Mouse (Mus musculus): ENCODE results near the gene Aim2. TPM values are rescaled to one million over a fixed set of nuclear protein-coding genes. Genes with fewer than 3 reads are reported as not detected.

Gene Aim2
- polyA plus RNA-seq, 1 experiment = 62.9 TPM

GRCm38 (mm10) chr1:173363436-173363835, 12.8 kb downstream of the Aim2 start:
- H3K4me1 ChIP-seq (ENCODE audit: control insufficient read depth, insufficient read depth, low read length) = peaks cover 6% of the 10 kb centered on the region; the same call in 1 of the 2 replicates
- no peak overlapping the region for H3K4me3 ChIP-seq (ENCODE audit: insufficient read depth, low read length)
- TF ChIP-seq POLR2A (IDR thresholded peaks at IDR 0.05; ENCODE audit: borderline replicate concordance, low read depth, low read length) = no peak
- TF ChIP-seq CTCF (IDR thresholded peaks at IDR 0.05; ENCODE audit: low read depth, low read length) = no peak
- no peak overlapping the region for H3K27ac ChIP-seq (ENCODE audit: insufficient read depth, low read depth, low read length)

DNA sequence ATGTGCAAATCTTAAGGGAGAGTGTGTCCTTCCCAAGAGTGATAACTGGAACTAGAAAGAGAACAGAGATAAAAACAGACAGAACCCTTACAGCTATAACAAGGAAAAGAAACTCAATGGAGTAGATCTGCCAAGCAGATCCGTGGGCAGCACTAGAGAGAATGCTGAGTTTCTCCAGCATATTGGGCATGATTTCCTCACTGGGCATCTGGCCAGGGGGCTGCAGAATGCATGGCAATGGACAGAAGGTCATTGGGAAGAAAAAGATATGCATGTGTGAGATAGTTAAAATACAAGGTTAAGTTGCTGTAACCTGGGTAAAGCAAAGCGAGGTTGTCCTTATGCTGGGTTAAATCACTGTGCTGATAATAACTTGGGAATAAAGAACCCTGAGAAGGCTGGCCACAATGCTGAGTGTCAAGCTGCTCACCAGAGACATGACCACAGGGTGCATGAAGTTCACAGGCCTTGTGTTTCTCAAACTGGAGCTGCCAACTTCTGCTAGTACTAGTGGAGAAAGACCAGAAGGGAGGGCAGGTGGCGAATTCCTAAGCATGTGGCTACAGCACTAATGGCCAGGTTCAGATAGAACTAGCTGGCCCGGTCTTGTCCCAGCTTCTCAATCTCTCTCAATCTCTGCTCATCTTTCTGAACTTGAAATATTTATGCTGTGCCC, 13.6 kb downstream of the Aim2 start:
- peaks cover 6% of the 10 kb centered on the region; the same call in 1 of the 2 replicates for H3K4me1 ChIP-seq (ENCODE audit: control insufficient read depth, insufficient read depth, low read length)
- TF ChIP-seq CTCF (IDR thresholded peaks at IDR 0.05; ENCODE audit: low read depth, low read length) (no peak), POLR2A (IDR thresholded peaks at IDR 0.05; ENCODE audit: borderline replicate concordance, low read depth, low read length) (no peak)
- H3K4me3 ChIP-seq (ENCODE audit: insufficient read depth, low read length) = no peak overlapping the region
- no peak overlapping the region for H3K27ac ChIP-seq (ENCODE audit: insufficient read depth, low read depth, low read length)

GRCm38 (mm10) chr1:173365970-173366409, 15.3 kb downstream of the Aim2 start:
- H3K4me1 ChIP-seq (ENCODE audit: control insufficient read depth, insufficient read depth, low read length) = peaks cover 6% of the 10 kb centered on the region; the same call in 1 of the 2 replicates
- no peak for TF ChIP-seq POLR2A (IDR thresholded peaks at IDR 0.05; ENCODE audit: borderline replicate concordance, low read depth, low read length)
- no peak for TF ChIP-seq CTCF (IDR thresholded peaks at IDR 0.05; ENCODE audit: low read depth, low read length)
- H3K27ac ChIP-seq (ENCODE audit: insufficient read depth, low read depth, low read length) = no peak overlapping the region
- H3K4me3 ChIP-seq (ENCODE audit: insufficient read depth, low read length) = no peak overlapping the region

GRCm38 (mm10) chr1:173366701-173367355, 16.1 kb downstream of the Aim2 start:
- H3K4me1 ChIP-seq (ENCODE audit: control insufficient read depth, insufficient read depth, low read length) = peaks cover 6% of the 10 kb centered on the region; the same call in 1 of the 2 replicates
- TF ChIP-seq POLR2A (IDR thresholded peaks at IDR 0.05; ENCODE audit: borderline replicate concordance, low read depth, low read length) (no peak), CTCF (IDR thresholded peaks at IDR 0.05; ENCODE audit: low read depth, low read length) (no peak)
- peak overlapping the region; percentile 44 for H3K4me3 ChIP-seq (ENCODE audit: insufficient read depth, low read length)
- H3K27ac ChIP-seq (ENCODE audit: insufficient read depth, low read depth, low read length) = no peak overlapping the region

DNA sequence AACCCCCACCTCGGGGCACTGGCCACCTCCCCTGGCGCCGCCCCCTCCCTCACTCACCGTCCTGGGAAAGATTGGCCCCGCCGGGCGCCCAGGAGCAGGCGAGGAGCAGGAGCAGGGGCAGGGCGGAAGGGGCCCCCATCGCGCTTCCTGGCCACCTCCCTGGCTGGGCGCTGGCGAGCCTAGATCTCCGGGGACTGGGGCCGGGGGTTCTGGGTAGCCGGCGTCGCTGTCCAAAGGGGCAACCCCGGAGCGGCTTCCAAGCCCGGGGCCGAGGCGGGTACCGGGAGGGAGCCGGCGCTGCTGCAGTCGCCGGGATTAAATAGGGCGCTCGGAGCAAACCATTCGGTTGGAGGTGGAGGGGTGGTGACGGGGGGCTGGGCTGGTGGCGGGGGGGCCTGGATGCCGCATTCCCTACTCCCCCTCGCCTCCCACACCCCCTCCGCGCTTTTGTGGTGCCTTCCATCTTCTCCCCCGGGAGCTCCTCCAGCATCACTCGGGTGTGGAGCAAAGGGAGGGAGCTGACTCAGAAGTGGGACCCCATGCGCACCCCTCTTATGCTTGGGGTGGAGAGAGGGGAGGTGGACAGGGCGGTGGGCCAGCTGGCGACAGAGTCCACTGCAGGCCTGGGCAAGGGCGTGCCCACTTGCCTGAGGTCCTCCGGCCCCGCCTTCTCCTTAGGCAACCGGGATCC, 16.8 kb downstream of the Aim2 start, which contains the start of gene Cadm3:
Gene Cadm3, minus strand, starts transcription at position 340 of the 691 bp plus-strand sequence.
- TF ChIP-seq POLR2A (IDR thresholded peaks at IDR 0.05; ENCODE audit: borderline replicate concordance, low read depth, low read length) = no peak
- no peak for TF ChIP-seq CTCF (IDR thresholded peaks at IDR 0.05; ENCODE audit: low read depth, low read length)
- Histone ChIP-seq H3K4me3 (ENCODE audit: insufficient read depth, low read length) (peak within 1 kb of the TSS; percentile 44), H3K4me1 (ENCODE audit: control insufficient read depth, insufficient read depth, low read length) (peaks cover 6% of the 10 kb centered on the region; the same call in 1 of the 2 replicates), H3K27ac (ENCODE audit: insufficient read depth, low read depth, low read length) (no peak within 1 kb of the TSS)

GRCm38 (mm10) chr1:173369611-173370010, 18.9 kb downstream of the Aim2 start:
- H3K4me1 ChIP-seq (ENCODE audit: control insufficient read depth, insufficient read depth, low read length) = peaks cover 6% of the 10 kb centered on the region; the same call in 1 of the 2 replicates
- H3K4me3 ChIP-seq (ENCODE audit: insufficient read depth, low read length) = no peak overlapping the region
- TF ChIP-seq POLR2A (IDR thresholded peaks at IDR 0.05; ENCODE audit: borderline replicate concordance, low read depth, low read length) (no peak), CTCF (IDR thresholded peaks at IDR 0.05; ENCODE audit: low read depth, low read length) (no peak)
- no peak overlapping the region for H3K27ac ChIP-seq (ENCODE audit: insufficient read depth, low read depth, low read length)

DNA sequence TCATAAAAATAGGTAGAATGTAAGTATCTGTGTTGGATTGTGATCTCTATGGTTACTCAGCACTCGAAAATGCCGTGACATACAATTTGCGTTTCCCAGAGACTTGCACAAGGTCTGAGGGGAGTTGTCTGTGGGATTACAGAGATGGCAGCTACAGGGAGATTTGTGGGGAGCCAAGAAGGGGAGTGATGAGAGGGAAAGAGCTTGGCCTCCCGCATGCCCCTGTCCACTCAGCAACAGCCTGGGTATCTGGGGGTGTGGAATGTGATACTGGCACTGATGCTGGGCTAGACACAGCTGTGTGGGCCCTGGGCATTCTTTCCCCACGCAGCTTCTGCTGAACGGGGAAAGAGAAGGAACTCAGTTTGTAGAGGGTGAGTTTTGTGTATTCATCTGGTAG, 19.8 kb downstream of the Aim2 start:
- no peak overlapping the region for H3K4me3 ChIP-seq (ENCODE audit: insufficient read depth, low read length)
- peaks cover 5% of the 10 kb centered on the region; the same call in 1 of the 2 replicates for H3K4me1 ChIP-seq (ENCODE audit: control insufficient read depth, insufficient read depth, low read length)
- no peak overlapping the region for H3K27ac ChIP-seq (ENCODE audit: insufficient read depth, low read depth, low read length)
- TF ChIP-seq CTCF (IDR thresholded peaks at IDR 0.05; ENCODE audit: low read depth, low read length) (no peak), POLR2A (IDR thresholded peaks at IDR 0.05; ENCODE audit: borderline replicate concordance, low read depth, low read length) (no peak)

DNA sequence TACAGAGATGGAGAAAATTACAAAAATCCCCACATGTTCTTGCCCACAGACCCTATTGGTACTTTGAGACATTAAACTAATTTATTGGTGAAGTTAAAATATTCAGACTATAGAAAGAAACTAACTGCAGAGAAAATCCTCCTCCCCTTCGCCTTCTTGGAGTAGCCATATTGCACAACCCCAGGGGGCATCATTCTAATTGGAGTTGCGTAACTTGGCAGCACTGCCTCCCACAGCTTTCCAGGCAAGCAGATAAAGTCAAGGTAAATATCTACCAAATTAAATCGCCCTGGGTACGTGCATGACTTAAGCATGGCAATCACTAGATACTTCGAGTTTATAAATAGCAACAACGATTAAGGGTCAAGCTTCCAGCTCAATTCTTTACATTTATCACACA, 20.9 kb downstream of the Aim2 start:
- H3K27ac ChIP-seq (ENCODE audit: insufficient read depth, low read depth, low read length) = no peak overlapping the region
- H3K4me3 ChIP-seq (ENCODE audit: insufficient read depth, low read length) = no peak overlapping the region
- no peak for TF ChIP-seq CTCF (IDR thresholded peaks at IDR 0.05; ENCODE audit: low read depth, low read length)
- no peak for TF ChIP-seq POLR2A (IDR thresholded peaks at IDR 0.05; ENCODE audit: borderline replicate concordance, low read depth, low read length)
- H3K4me1 ChIP-seq (ENCODE audit: control insufficient read depth, insufficient read depth, low read length) = no peaks in the 10 kb centered on the region

- Histone ChIP-seq H3K4me3 (ENCODE audit: insufficient read depth, low read length) (no peak overlapping the region), H3K27ac (ENCODE audit: insufficient read depth, low read depth, low read length) (no peak overlapping the region), H3K4me1 (ENCODE audit: control insufficient read depth, insufficient read depth, low read length) (no peaks in the 10 kb centered on the region)
- no peak for TF ChIP-seq POLR2A (IDR thresholded peaks at IDR 0.05; ENCODE audit: borderline replicate concordance, low read depth, low read length)
- TF ChIP-seq CTCF (IDR thresholded peaks at IDR 0.05; ENCODE audit: low read depth, low read length) = no peak
Measured at GRCm38 (mm10) chr1:173374020-173374419, 23.3 kb downstream of the Aim2 start.
